Mouse (Mus musculus): ENCODE measurements around the gene Arfgap1. TPM values are rescaled to one million over a fixed set of nuclear protein-coding genes. Genes with fewer than 3 reads are reported as not detected.

Arfgap1 gene
- polyA plus RNA-seq, 1 experiment from 2014 or later = 79.1 TPM

DNA sequence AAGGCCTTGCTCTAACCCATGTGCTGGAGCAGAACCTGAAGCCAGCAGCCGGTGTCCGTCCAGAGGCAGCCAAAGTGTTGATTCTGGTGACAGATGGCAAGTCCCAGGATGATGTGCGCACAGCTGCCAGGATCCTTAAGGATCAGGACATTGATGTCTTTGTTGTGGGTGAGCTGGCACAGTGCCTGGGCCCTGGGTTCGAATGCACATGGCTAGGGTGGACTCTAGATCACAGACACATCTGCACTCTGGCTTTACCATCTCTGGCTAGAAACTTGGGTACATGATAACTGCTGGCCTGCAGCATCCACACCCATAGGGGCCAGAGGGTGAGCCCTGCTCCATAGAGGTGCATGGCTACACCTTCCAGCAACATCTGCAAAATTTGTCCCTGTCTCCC is 28.4 kb downstream of the Arfgap1 start:
- H3K9ac ChIP-seq = no peak overlapping the region
- no peaks in the 10 kb centered on the region for H3K27me3 ChIP-seq (ENCODE audit: insufficient read depth, low read length)
- H3K9me3 ChIP-seq (ENCODE audit: low read depth, low read length) = no peaks in the 10 kb centered on the region
- WGBS = 74% methylated on average over 4 of the region's 4 CpGs
- no peak overlapping the region for H3K27ac ChIP-seq (ENCODE audit: low read depth)
- no peaks in the 10 kb centered on the region for H3K36me3 ChIP-seq (ENCODE audit: insufficient read depth)
- H3K4me2 ChIP-seq = no peak overlapping the region
- no peak overlapping the region for H3K4me3 ChIP-seq (ENCODE audit: low read depth, low read length)
- DNase-seq = no peak
- no peak for ATAC-seq (ENCODE audit: insufficient read depth)
- no peak for TF ChIP-seq CTCF (IDR thresholded peaks at IDR 0.05; ENCODE audit: low read depth)
- H3K4me1 ChIP-seq (ENCODE audit: insufficient read depth) = no peaks in the 10 kb centered on the region

- no peaks in the 10 kb centered on the region for H3K27me3 ChIP-seq (ENCODE audit: insufficient read depth, low read length)
- peak; percentile 29; the same call in 1 of the 2 replicates for ATAC-seq (ENCODE audit: insufficient read depth)
- peak; percentile 73 for DNase-seq
Measured at GRCm38 (mm10) chr2:180996436-180996835, 29.4 kb downstream of the Arfgap1 start.

DNA sequence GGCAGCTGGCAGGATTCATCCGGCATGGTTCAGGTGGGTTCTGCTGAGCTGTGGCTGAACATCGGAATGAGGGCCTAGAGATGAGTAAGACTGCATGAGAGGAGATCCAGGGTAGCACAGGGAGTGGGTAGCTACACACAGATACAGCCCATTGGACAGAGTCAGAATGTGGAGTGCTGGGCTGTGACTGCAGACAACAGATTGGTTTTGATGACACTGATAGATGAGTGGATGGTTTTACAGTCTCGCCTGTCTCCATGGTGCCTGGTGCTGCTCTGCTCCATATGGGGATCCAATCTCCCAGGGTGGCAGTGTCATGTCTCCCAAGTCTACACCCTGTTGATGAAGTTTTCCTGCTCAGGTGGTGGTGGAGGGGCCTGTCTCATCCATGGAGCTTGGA is 29.9 kb downstream of the Arfgap1 start:
- no peak for DNase-seq
- Histone ChIP-seq H3K4me1 (ENCODE audit: insufficient read depth) (no peaks in the 10 kb centered on the region), H3K9ac (no peak overlapping the region), H3K27me3 (ENCODE audit: insufficient read depth, low read length) (no peaks in the 10 kb centered on the region), H3K4me2 (no peak overlapping the region), H3K36me3 (ENCODE audit: insufficient read depth) (no peaks in the 10 kb centered on the region), H3K27ac (ENCODE audit: low read depth) (no peak overlapping the region), H3K9me3 (ENCODE audit: low read depth, low read length) (no peaks in the 10 kb centered on the region), H3K4me3 (ENCODE audit: low read depth, low read length) (no peak overlapping the region)
- no peak for ATAC-seq (ENCODE audit: insufficient read depth)
- TF ChIP-seq CTCF (IDR thresholded peaks at IDR 0.05; ENCODE audit: low read depth) = no peak
- WGBS = 69% methylated on average over 3 of the region's 3 CpGs

More at GRCm38 (mm10) chr2:180996436-180996835, 29.4 kb downstream of the Arfgap1 start:
- 5% methylated on average over 5 of the region's 5 CpGs for WGBS
- H3K4me2 ChIP-seq = no peak overlapping the region
- peak; percentile 91 for TF ChIP-seq CTCF (IDR thresholded peaks at IDR 0.05; ENCODE audit: low read depth)
- no peaks in the 10 kb centered on the region for H3K4me1 ChIP-seq (ENCODE audit: insufficient read depth)
- no peaks in the 10 kb centered on the region for H3K9me3 ChIP-seq (ENCODE audit: low read depth, low read length)
- H3K27ac ChIP-seq (ENCODE audit: low read depth) = no peak overlapping the region
- no peak overlapping the region for H3K4me3 ChIP-seq (ENCODE audit: low read depth, low read length)
- H3K36me3 ChIP-seq (ENCODE audit: insufficient read depth) = no peaks in the 10 kb centered on the region
- H3K9ac ChIP-seq = no peak overlapping the region

GRCm38 (mm10) chr2:181007054-181007453 is 40.0 kb downstream of the Arfgap1 start:
- Histone ChIP-seq H3K4me3 (ENCODE audit: low read depth, low read length) (no peak overlapping the region), H3K9ac (no peak overlapping the region), H3K27me3 (ENCODE audit: insufficient read depth, low read length) (no peaks in the 10 kb centered on the region), H3K9me3 (ENCODE audit: low read depth, low read length) (no peaks in the 10 kb centered on the region), H3K36me3 (ENCODE audit: insufficient read depth) (no peaks in the 10 kb centered on the region), H3K27ac (ENCODE audit: low read depth) (no peak overlapping the region), H3K4me1 (ENCODE audit: insufficient read depth) (no peaks in the 10 kb centered on the region), H3K4me2 (no peak overlapping the region)
- TF ChIP-seq CTCF (IDR thresholded peaks at IDR 0.05; ENCODE audit: low read depth) = no peak
- ATAC-seq (ENCODE audit: insufficient read depth) (no peak), DNase-seq (no peak)
- 46% methylated on average over 4 of the region's 4 CpGs for WGBS

GRCm38 (mm10) chr2:181008339-181008738 is 41.3 kb downstream of the Arfgap1 start:
- DNase-seq = no peak
- H3K4me1 ChIP-seq (ENCODE audit: insufficient read depth) = no peaks in the 10 kb centered on the region
- no peak for ATAC-seq (ENCODE audit: insufficient read depth)
- H3K4me2 ChIP-seq = no peak overlapping the region
- 73% methylated on average over 5 of the region's 5 CpGs for WGBS
- no peak for TF ChIP-seq CTCF (IDR thresholded peaks at IDR 0.05; ENCODE audit: low read depth)
- no peaks in the 10 kb centered on the region for H3K27me3 ChIP-seq (ENCODE audit: insufficient read depth, low read length)
- no peak overlapping the region for H3K9ac ChIP-seq
- H3K36me3 ChIP-seq (ENCODE audit: insufficient read depth) = no peaks in the 10 kb centered on the region
- H3K27ac ChIP-seq (ENCODE audit: low read depth) = no peak overlapping the region
- H3K4me3 ChIP-seq (ENCODE audit: low read depth, low read length) = no peak overlapping the region
- H3K9me3 ChIP-seq (ENCODE audit: low read depth, low read length) = no peaks in the 10 kb centered on the region

- DNase-seq = no peak
- no peaks in the 10 kb centered on the region for H3K4me1 ChIP-seq (ENCODE audit: insufficient read depth)
- H3K9me3 ChIP-seq (ENCODE audit: low read depth, low read length) = no peaks in the 10 kb centered on the region
- 78% methylated on average over 11 of the region's 11 CpGs for WGBS
- H3K9ac ChIP-seq = no peak overlapping the region
- no peak for TF ChIP-seq CTCF (IDR thresholded peaks at IDR 0.05; ENCODE audit: low read depth)
- no peak for ATAC-seq (ENCODE audit: insufficient read depth)
- H3K36me3 ChIP-seq (ENCODE audit: insufficient read depth) = no peaks in the 10 kb centered on the region
- H3K4me3 ChIP-seq (ENCODE audit: low read depth, low read length) = no peak overlapping the region
- no peak overlapping the region for H3K27ac ChIP-seq (ENCODE audit: low read depth)
- H3K4me2 ChIP-seq = no peak overlapping the region
- H3K27me3 ChIP-seq (ENCODE audit: insufficient read depth, low read length) = 0 out of 2 replicates have a peak, but pooled peaks cover 5% of the 10 kb centered on the region
Measured at GRCm38 (mm10) chr2:181031406-181031934, 64.4 kb downstream of the Arfgap1 start.

Other genes starting within 250 kb of the Arfgap1 start
- gene Slc17a9, start 242.0 kb upstream of the Arfgap1 start, polyA plus RNA-seq (2014; fragmentation: Nextera tagmentation; extraction: Ambion mirVana) = 0.80 and 0.88 TPM in 2 replicates
- gene Bhlhe23, start 190.3 kb upstream of the Arfgap1 start, polyA plus RNA-seq (2014; fragmentation: Nextera tagmentation; extraction: Ambion mirVana) = not detected in 2 replicates
- 69.2 and 70.1 TPM in 2 replicates for gene Ythdf1, start 46.3 kb upstream of the Arfgap1 start, polyA plus RNA-seq (2014; fragmentation: Nextera tagmentation; extraction: Ambion mirVana)
- 0.20 and 0.51 TPM in 2 replicates for gene Birc7, start 38.2 kb upstream of the Arfgap1 start, polyA plus RNA-seq (2014; fragmentation: Nextera tagmentation; extraction: Ambion mirVana)
- 123 and 138 TPM in 2 replicates for gene Nkain4, start 12.5 kb upstream of the Arfgap1 start, polyA plus RNA-seq (2014; fragmentation: Nextera tagmentation; extraction: Ambion mirVana)
- gene Col20a1, start 19.3 kb downstream of the Arfgap1 start, polyA plus RNA-seq (2014; fragmentation: Nextera tagmentation; extraction: Ambion mirVana) = 0.11 and 0.17 TPM in 2 replicates
- 0.55 and 1.3 TPM in 2 replicates for gene Chrna4, start 76.3 kb downstream of the Arfgap1 start, polyA plus RNA-seq (2014; fragmentation: Nextera tagmentation; extraction: Ambion mirVana)
- gene Kcnq2, start 168.1 kb downstream of the Arfgap1 start, polyA plus RNA-seq (2014; fragmentation: Nextera tagmentation; extraction: Ambion mirVana) = 0.05 TPM in 2 replicates
- 0.35 TPM in 1 of 2 replicates, not detected in the other for gene Eef1a2, start 189.8 kb downstream of the Arfgap1 start, polyA plus RNA-seq (2014; fragmentation: Nextera tagmentation; extraction: Ambion mirVana)
- gene Ppdpf, start 220.0 kb downstream of the Arfgap1 start, polyA plus RNA-seq (2014; fragmentation: Nextera tagmentation; extraction: Ambion mirVana) = 333 and 364 TPM in 2 replicates
- gene Ptk6, start 235.6 kb downstream of the Arfgap1 start, polyA plus RNA-seq (2014; fragmentation: Nextera tagmentation; extraction: Ambion mirVana) = 0.12 TPM in 1 of 2 replicates, not detected in the other
- 0.16 and 0.22 TPM in 2 replicates for gene Srms, start 246.0 kb downstream of the Arfgap1 start, polyA plus RNA-seq (2014; fragmentation: Nextera tagmentation; extraction: Ambion mirVana)